Mouse (Mus musculus) thymus, adult 2 months (tissue): ENCODE results near the gene Ankrd12. TPM values are rescaled to one million over a fixed set of nuclear protein-coding genes. Genes with fewer than 3 reads are reported as not detected.

Source experiments
- DNase-seq: peaks from one replicate; pipeline ENCODE4 v3.0.0; 2021
- H3K27ac ChIP-seq: fragments of 200-500 bp; 2 replicates; pipeline ENCODE4 v1.5.1; 2012; ENCODE audit warnings: low read length, control low read depth; ENCODE audit not compliant: control insufficient read depth, insufficient read depth
- H3K27me3 ChIP-seq: fragments of 200-500 bp; 2 replicates; pipeline ENCODE4 v1.6.1; 2012; ENCODE audit warnings: mild to moderate bottlenecking, low read length, moderate library complexity, mixed read lengths; ENCODE audit not compliant: control insufficient read depth, insufficient read depth
- H3K36me3 ChIP-seq: fragments of 200-500 bp; 2 replicates; pipeline ENCODE4 v1.6.1; 2012; ENCODE audit warnings: mild to moderate bottlenecking, low read length, moderate library complexity; ENCODE audit not compliant: control insufficient read depth, insufficient read depth
- H3K4me1 ChIP-seq: fragments of 200-500 bp; replicated peaks from 2 replicates; pipeline ENCODE4 v1.6.1; 2012; ENCODE audit warnings: low read length; ENCODE audit not compliant: control insufficient read depth, insufficient read depth
- H3K4me3 ChIP-seq: fragments of 200-500 bp; 2 replicates; pipeline ENCODE4 v1.5.1; 2012; ENCODE audit warnings: mild to moderate bottlenecking, low read length, control low read depth, moderate library complexity; ENCODE audit not compliant: control insufficient read depth, insufficient read depth
- CTCF ChIP-seq: fragments of 200-500 bp; IDR thresholded peaks from 2 replicates; pipeline ENCODE4 v1.5.1; 2012; ENCODE audit warnings: mild to moderate bottlenecking, control low read depth, low read length, moderate library complexity, borderline replicate concordance; ENCODE audit not compliant: control insufficient read depth, poor library complexity, insufficient read depth; ENCODE audit errors: extremely low read depth
- POLR2A ChIP-seq: fragments of 200-500 bp; IDR thresholded peaks from 2 replicates; pipeline ENCODE4 v1.6.1; 2012; ENCODE audit warnings: mild to moderate bottlenecking, low read length, control low read depth, moderate library complexity; ENCODE audit not compliant: control insufficient read depth, poor library complexity, insufficient read depth; ENCODE audit errors: extremely low read depth
- WGBS: fragments of 180-500 bp; shearing (Covaris S2); methylation state at CpG from one replicate; pipeline ENCODE4 v1.1.7; 2018; 5-methylcytosine and 5-hydroxymethylcytosine counted together
- polyA plus RNA-seq: library from polyadenylated mRNA; depleted of rRNA; stranded (reverse); fragments of >200 nt; gene quantifications from 2 replicates; pipeline ENCODE4 v1.2.3, GENCODE M21; 2012

Ankrd12 gene
- polyA plus RNA-seq, 1 experiment = 7.9 TPM

DNA sequence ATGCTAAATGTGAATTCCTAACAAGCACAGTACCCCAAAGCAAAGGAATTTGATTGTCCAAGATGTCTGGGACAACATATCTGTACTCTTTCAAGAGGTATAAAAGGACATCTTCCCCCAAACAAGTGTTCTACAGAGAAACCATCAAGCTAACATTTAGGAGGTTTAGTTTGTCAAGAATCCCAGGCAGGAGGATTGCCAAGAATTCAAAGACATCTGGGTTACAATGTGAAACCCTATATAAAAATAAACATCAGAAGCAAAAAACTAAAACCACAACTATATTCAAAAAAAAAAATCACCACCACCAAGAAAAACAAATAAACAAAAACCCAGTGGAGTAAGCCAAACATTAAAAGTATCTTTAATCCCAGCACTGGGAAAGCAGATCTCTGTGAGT, 13.4 kb upstream of the Ankrd12 start:
- Histone ChIP-seq H3K27me3 (no peaks in the 10 kb centered on the region), H3K4me1 (no peaks in the 10 kb centered on the region), H3K27ac (no peak overlapping the region), H3K4me3 (no peak overlapping the region), H3K36me3 (peaks cover 40% of the 10 kb centered on the region)
- no peak for DNase-seq
- TF ChIP-seq POLR2A = no peak
- no peak for TF ChIP-seq CTCF

DNA sequence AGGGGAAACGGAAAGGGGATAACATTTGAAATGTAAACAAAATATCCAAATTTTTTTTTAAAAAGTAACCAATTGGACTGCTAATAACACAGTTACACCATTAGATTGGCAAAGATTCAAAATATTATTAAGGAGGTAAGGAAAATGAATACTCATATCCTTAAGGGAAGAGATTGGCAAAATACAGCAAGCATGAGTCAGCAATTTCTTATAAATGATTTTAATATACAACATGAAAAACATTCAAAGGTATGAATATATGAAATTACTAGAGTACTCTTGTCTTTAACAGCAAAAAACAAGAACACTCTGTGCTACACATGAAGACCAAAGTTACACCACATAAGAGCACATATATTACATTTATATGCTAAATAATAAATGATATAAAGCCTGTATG, 8.1 kb upstream of the Ankrd12 start:
- 97% methylated on average over 1 of the region's 1 CpGs for WGBS
- no peak overlapping the region for H3K27ac ChIP-seq
- TF ChIP-seq CTCF (no peak), POLR2A (no peak)
- no peak for DNase-seq
- H3K36me3 ChIP-seq = peaks cover 46% of the 10 kb centered on the region
- no peak overlapping the region for H3K4me3 ChIP-seq
- H3K27me3 ChIP-seq = no peaks in the 10 kb centered on the region
- H3K4me1 ChIP-seq = no peaks in the 10 kb centered on the region

DNA sequence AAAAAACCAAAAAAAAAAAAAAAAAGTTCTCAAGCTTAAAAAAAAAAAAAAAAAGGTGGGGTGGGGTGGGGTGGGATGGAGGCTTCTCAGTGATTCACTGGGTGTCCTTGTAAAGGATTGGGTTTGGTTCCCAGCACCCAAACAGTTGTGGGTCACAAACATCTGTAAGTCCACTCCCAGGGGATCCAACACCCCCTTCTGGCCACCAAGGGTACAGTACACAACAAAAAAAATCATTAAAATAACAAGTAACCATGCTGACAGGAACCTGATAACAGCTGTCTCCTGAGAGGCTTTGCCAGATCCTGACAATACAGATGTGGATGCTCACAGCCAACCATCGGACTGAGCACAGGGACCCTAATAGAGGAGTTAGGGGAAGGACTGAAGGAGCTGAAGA, 7.6 kb upstream of the Ankrd12 start:
- 97% methylated on average over 1 of the region's 1 CpGs for WGBS

DNA sequence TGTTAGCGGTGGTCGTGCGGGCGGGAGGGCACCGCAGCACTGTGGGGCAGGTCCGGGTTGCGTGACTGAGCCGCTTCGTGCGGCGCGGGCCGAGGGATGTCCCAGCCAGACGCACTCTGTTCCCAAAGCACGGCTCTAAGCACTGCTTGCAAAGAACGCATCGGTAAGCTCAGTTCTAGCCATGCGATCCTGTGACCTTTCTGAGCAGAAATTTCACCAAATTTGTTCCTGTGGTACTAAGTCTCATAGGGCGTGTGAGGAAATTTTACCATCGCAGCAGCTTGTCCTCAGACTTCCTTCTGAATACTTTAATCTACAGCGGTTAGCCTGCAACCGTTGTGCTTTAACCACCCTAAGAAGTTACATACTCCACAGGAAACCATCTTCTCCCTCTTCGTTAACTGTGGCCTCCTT, 555 bp upstream of the Ankrd12 start:
- H3K4me3 ChIP-seq = peak overlapping the region; percentile 64
- H3K4me1 ChIP-seq = 0 out of 2 replicates have a peak, but pooled peaks cover 6% of the 10 kb centered on the region
- under 1% methylated on average over 23 of the region's 23 CpGs for WGBS
- no peaks in the 10 kb centered on the region for H3K27me3 ChIP-seq
- H3K27ac ChIP-seq = peak overlapping the region; percentile 72
- TF ChIP-seq CTCF (no peak), POLR2A (no peak)
- H3K36me3 ChIP-seq = peaks cover 15% of the 10 kb centered on the region
- no peak for DNase-seq

More for the DNA sequence above, 7.6 kb upstream of the Ankrd12 start:
- H3K4me1 ChIP-seq = no peaks in the 10 kb centered on the region
- no peak for DNase-seq
- no peak for TF ChIP-seq POLR2A
- TF ChIP-seq CTCF = no peak
- no peak overlapping the region for H3K4me3 ChIP-seq
- H3K36me3 ChIP-seq = peaks cover 49% of the 10 kb centered on the region
- H3K27me3 ChIP-seq = no peaks in the 10 kb centered on the region
- no peak overlapping the region for H3K27ac ChIP-seq

DNA sequence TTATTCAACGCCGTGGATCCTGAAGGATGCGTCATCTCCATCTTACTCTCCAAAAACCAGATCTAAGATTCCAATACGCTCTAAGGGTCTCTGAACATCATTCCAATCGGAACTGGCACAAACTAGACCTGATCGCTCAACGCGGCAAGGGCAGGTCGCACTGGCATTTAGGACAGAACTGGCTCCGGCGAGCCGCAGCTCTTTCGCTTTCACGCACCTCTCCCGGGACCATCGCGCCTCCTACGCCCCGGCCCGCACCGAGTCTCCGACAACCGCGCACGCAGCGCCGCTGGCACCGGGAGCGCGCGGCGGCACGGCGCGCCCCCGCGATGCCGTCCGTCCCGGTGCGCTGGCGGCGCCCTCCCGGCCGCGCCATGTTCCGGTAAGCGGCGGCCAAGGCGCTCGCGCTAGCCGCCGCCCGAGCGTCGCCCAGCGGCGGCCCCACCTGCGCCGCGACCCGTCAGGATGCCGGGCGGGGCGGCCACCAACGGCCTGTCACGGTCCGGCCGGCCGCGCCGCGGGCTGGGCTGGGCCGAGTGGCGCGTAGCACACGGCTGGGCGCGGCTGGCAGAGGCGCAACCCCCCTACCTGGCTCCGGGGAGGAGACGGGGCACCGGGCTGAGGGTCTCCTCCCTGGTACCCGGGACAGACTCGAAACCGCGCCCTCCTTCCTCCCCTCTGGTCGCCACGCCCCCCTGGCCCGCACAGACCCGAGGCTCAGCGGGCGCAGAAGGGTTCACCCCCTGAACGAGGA, 538 bp downstream of the Ankrd12 start:
- peak overlapping the region; percentile 64 for H3K4me3 ChIP-seq
- WGBS = 5% methylated on average over 87 of the region's 95 CpGs
- 0 out of 2 replicates have a peak, but pooled peaks cover 6% of the 10 kb centered on the region for H3K4me1 ChIP-seq
- H3K27ac ChIP-seq = peak overlapping the region; percentile 51
- TF ChIP-seq POLR2A = no peak
- no peak for TF ChIP-seq CTCF
- H3K27me3 ChIP-seq = no peaks in the 10 kb centered on the region
- peaks cover 15% of the 10 kb centered on the region for H3K36me3 ChIP-seq
- DNase-seq = peak; percentile 48

DNA sequence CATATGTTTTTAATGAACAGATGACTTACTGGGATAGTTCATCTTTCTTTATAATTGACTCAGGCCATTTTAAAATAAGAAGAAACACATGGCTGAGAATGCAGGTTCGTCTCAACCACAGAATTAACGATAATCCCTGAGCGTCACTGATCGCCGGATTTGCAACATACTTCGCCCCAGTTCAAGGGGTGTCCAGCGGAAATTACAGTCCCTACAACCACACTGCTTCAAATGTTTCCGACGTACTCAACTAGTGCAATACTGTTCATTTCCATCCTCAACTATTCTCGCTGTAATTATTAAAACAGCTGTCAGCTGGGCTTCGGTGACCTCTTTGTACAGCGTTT, 1.1 kb downstream of the Ankrd12 start:
- Histone ChIP-seq H3K4me1 (0 out of 2 replicates have a peak, but pooled peaks cover 6% of the 10 kb centered on the region), H3K36me3 (peaks cover 13% of the 10 kb centered on the region), H3K4me3 (peak overlapping the region; percentile 64), H3K27ac (no peak overlapping the region), H3K27me3 (no peaks in the 10 kb centered on the region)
- DNase-seq = no peak
- WGBS = 1% methylated on average over 12 of the region's 12 CpGs
- TF ChIP-seq POLR2A (no peak), CTCF (no peak)
